Mouse (Mus musculus): ENCODE data around the gene Pkmyt1. TPM values are rescaled to one million over a fixed set of nuclear protein-coding genes. Genes with fewer than 3 reads are reported as not detected.

Pkmyt1 gene
- total RNA-seq, 2 experiments from 2014 or later = 2.1 to 2.4 TPM

DNA sequence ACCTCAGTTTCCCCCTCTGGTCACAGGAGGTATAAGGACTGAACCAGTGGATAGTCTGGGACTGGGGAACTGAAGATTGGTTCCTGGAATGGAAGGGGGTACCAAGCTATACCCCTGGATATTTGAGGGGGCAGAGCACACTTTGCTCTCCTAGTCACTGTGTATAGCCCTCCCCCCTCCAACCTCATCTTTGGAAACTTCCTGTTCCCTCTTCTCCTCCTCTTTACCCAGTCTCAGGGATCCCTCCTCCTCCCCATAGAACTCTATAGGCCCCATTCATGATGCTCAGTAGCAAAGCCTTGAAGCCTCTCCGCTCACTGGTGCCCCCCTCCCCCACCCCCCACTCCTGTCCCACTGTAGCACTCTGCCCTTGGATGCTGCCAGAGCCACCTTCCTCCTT lies 6.7 kb upstream of the Pkmyt1 start:
- DNase-seq (ENCODE audit: low spot score in 2 of 2) = no peak

DNA sequence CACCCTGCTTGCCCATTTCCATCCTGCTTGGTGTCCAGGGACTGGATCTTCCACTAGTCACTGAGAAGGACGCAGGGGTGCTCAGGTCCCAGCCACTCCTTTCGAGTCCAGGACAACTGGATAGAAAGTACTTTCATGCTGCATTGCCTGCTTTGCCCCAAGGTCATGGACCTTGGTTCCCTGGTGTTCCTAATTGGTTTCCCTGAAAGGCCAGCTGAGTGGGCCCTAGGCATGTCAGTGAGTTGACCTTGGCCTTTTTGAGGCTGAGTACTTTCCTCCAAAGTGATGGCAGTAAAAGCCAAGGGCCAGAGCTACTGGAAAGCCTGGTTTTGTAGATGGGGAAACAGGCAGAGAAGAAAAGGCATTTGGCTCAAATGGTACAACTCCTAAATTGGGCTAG lies 4.2 kb upstream of the Pkmyt1 start:
- peak in 1 of 2 experiments; percentile 41 for DNase-seq (ENCODE audit: low spot score in 2 of 2)

DNA sequence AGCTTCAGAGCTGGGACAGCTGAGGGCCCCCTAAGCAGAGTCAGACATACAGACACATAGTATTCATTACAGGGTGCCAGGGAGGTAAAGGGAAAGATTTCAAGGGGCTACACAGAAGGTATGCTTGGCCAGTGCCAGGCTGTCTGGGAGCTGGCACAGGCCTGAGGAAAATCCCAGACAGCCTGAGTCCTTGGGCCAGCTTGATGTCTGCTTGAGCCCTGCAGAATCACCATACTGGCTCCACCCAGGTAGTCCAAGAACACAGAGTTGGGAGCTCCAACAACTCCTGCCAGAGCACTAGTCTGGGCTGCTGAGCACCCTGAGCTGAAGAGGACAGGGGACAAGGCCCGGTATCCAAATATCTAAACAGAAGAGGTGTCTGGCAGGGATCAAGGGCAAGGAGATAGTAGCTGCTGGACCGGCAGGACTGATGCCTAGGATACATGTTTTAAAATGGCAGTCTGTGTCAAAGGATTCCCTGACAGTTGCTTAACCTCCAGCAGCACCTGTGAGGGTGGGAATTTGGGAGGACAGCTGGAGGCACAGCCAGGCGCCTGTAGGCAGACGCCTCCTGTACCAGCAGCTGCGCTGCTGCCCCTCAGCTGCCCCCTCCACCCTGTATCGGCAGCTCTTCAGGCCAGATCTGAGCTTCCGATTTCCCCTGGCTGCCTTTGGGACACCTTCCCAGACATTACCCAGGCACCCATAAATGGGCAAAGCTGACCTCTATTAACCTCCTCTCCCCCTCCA lies 3.6 kb upstream of the Pkmyt1 start, which contains the start of gene 1520401A03Rik:
1520401A03Rik (minus strand) TSS at position 408 of the 750 bp plus-strand sequence.
- no peak for DNase-seq (ENCODE audit: low spot score in 2 of 2)

DNA sequence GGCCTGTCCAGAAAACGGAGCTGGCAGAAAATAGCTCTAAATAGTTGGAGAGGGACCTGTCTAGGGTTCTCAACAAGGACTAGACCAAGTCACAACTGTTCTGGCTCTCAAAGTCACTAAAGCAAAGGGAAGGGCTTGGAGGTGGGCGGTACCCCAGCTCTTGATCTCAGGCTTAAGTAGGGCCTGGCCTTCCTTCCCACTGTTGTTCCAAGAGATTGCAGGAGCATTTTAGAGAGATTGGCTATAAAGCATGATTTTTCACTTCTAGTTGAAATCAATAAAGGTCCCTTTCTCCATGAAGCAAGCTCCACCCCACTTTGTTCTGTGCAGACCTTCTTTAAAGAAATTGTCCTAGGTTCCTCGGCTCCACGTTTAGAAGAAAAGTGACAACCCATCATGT lies 659 bp upstream of the Pkmyt1 start:
- no peak for DNase-seq (ENCODE audit: low spot score in 2 of 2)

DNA sequence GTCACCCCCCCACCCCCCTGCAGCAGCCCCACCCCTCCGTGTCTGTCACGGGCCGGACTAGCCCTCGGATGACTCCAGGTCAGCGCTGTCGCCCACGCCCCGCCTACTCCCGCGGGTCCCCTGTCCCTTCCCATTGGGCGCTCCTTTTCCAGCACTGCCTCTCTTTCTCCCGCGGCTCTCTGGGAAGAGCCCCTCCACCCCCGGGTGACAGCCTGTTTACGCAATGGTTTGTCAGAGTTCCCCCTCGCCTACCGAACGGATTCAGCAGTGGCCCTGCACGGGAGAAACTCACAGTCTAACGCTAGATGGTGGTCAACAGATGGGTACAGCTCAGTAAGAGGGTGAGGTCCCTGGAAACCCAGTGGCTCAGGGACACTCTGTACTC lies 614 bp downstream of the Pkmyt1 start:
- peak; percentile 42 to 68 for DNase-seq (ENCODE audit: low spot score in 2 of 2)

DNA sequence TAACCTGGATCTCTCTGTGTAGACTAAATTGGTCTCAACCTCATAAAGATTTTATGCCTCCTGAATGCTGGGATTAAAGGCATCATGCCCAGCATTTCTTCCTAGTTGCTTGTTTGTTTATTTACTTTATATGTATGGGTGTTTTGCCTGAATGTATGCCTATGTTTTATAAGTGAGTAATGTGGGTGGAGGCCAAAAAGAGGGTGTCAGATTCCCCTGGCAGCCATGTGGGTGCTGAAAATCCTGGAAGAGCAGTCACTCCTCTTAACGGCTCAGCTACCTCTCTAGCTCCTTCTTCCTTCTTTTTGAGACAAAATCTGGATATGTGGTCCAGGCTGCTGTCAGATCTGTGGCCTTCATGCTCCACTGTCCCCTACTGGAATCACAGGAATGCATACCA lies 4.3 kb downstream of the Pkmyt1 start:
- no peak for DNase-seq (ENCODE audit: low spot score in 2 of 2)

DNA sequence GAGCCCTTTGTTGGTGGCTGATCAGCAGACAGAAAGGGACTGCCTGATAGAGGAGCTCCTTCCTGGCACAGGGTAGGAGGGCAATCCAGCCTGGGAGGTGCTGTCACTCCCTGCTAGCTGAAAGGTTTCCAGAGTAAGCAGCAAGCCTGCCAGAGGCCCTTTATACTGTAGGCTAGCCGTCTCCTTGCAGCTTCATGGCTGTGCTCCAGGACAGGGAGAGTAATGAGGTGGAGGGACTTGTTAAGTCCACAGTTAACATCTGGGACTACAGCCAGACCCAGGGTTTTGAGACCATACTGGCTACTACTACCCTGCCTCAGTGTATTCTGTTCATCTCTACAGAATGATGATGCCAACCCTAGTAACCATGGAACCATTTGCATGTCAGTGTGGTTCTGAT lies 8.2 kb downstream of the Pkmyt1 start:
- no peak for DNase-seq (ENCODE audit: low spot score in 2 of 2)

DNA sequence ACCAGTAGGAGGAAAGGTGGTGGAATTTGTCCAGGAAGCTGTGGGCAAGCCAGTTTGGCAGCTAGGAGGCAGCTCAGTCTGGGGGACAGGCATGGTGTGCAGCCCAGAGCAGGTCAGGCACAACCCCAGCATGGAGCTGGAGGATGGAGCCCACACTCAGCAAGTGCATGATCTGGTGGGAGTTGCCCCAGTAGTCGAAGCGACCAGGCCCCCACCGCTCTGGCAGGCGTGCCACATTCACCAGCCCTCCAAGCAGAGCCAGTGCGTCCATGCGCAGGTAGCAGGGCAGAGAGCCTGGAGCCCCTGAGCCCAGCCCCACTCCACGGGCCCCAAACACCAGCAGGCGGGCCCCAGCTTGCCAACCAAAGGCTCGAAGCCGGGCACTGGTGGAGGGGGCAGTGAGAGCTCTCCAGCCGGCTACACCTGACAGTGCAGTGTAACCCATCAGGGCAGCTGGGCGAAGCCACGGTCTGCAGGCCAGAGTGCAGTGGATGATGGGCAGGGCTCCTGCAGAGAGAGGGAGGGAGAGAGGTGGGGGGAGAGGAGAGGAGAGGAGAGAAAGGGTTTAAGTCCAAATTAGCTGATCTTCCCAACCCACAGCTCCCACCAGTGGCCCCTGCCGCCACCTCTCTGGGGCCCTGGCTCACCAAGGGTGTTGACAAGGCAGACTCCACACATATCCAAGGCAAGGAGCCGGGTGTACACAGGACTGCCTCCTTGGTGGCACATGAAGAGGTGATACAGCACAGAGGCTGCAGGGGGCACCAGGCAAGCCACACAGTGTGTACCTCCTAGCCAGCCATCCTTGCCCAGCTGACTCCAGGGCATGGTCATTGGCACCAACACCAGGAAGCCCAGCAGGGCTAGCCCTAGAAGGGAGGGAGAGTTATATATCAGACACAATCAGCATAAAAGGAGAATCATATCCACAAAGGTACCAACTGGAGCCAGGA lies 11.6 kb downstream of the Pkmyt1 start:
- no peak for DNase-seq (ENCODE audit: low spot score in 2 of 2)

DNA sequence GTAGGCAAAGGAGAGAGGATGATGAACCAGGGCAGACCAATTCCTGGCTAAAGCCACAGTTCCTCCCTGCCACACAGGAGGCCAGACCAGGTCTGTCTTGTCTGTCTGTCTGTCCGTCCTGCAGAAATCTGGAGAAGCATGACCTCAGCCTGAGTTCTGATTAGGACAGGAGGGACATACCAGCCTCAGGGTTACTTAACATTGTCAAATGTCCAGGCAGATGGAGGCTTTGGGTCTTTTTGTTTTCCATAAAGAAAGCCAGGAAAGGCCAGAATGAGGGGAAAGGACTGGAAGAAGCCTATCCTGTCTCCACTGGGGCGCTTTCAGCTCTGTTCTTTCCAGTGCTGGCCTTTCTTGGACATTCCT lies 12.7 kb downstream of the Pkmyt1 start:
- DNase-seq (ENCODE audit: low spot score in 2 of 2) = no peak

DNA sequence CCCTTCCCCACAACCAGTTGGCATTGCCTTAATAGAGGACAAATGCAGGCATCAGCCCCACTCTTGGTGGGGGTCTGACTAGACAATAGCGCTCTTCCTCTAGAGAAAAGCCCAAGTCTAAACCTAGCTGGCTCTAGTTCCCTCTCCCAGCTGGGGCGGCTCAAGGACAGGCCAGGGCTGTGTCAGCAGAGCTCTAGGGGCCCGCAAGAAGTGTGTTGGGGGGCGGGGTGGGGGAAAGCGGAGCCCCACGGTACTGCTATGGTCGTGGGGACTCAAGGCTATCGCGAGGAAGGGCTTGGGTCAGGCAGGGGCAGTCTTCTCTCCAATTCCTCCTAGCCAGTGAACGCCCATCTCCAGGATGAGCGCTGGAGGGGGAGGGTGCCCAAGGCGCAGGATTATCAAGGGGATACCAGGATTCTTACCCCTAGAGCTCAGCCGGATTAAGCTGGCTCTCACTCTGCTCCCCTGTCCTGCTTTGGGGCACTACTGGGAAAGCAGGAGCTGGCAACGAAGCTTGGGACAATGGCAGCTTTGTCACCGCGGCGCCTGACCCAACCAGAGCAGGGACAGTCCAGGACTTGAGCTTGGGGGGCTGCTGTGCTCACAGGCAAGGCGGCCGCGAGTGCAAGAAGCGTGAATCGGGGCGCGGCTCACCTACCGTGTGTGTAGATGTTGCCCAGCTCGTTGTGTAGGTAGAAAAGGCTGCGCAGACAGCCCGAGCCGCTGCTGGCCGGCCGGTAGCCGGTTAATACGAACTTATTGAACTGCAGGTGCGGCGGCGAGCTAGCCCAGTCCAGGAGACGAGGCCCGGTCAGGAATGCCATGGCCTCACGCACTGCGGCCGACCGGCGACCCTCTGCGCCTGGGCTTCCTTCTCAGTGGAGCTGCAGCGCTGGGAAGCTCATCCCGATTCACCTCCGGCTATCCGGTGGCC lies 13.3 kb downstream of the Pkmyt1 start:
- DNase-seq (ENCODE audit: low spot score in 2 of 2) = peak; percentile 36 to 43

DNA sequence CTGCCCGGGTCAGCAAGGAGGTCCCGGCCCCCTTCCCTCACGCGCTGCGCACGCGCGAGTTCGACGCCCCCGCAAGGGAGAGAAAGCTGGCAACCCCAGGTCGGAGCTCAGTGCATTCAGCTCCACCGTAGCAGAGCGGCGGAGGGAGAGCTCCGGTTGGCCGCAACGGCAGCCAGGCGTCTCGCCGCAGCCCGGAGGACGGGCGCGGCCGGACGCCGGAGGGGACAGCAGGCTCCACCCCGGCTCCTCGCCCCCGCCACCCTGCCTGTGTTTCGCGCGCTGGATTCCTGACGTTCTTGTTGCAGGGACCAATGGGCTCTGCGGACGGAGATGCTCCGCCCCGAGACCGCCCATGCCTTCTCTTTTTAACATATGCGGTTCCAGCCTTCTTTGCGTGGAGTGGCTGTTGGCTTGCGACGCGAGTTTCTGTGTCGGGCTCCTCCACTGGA lies 14.0 kb downstream of the Pkmyt1 start:
- peak; percentile 82 to 85 for DNase-seq (ENCODE audit: low spot score in 2 of 2)

DNA sequence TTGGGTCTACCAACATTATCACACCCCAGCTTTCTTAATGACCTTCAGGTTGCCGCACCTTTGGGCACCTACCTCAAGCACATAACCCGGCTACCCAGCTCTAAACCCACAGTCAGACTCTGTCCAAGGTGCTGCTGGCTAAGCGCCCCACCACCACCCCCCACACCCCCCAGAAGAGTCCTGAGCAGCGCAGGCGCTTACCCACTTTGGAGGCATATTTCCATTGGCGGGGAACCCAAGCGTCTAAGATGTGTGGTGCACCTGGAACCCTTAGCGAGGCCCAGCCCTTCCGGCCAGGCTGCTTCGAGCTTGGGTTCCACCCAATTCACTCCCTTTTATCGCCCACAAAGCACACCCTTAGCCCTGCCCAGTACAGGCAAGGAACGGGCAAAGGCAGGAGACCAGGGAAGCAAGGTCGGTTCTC lies 14.5 kb downstream of the Pkmyt1 start, which contains the start of gene Paqr4:
Paqr4 (minus strand) TSS at position 270 of the 424 bp plus-strand sequence.
- no peak for DNase-seq (ENCODE audit: low spot score in 2 of 2)

DNA sequence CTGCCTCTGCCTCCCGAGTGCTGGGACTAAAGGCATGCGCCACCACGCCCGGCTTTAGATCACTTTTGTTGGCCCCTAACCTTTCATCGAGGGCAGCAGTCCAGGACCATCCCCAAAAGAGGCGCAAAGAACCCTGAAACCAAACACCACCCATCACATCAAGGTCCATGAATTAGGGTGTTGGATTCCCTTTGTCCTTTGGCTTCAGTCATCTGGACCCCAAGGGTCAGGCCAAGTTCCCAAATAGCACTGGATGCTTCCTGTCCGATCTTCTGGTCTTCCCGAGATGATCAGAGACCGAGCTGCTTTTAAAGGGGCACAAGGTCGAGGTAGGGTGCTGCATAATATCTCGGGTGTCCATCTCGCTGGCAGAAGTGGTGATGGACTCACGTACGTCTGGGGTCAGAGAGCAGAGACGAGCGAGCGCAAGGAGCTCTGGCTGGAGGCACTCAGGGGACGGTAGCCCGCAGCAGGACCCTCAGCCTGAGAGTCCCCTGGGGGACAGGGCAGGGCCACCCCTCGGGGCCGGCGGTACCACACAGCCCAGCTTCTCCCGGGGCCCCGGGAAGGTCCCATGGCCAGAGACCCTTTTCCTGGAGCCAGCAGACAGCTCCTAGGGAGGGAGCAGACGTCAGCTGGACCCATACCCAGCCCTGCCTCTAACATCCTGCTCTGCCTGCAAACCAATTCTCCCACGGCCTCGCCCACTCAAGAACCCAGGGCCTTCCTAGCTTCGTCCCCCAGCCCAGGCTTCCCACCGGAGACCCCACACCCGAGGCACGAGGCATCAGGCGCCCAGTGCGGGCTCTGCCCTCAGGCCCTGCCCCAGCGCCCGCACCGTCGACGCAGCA lies 15.4 kb downstream of the Pkmyt1 start:
- DNase-seq (ENCODE audit: low spot score in 2 of 2) = no peak

DNA sequence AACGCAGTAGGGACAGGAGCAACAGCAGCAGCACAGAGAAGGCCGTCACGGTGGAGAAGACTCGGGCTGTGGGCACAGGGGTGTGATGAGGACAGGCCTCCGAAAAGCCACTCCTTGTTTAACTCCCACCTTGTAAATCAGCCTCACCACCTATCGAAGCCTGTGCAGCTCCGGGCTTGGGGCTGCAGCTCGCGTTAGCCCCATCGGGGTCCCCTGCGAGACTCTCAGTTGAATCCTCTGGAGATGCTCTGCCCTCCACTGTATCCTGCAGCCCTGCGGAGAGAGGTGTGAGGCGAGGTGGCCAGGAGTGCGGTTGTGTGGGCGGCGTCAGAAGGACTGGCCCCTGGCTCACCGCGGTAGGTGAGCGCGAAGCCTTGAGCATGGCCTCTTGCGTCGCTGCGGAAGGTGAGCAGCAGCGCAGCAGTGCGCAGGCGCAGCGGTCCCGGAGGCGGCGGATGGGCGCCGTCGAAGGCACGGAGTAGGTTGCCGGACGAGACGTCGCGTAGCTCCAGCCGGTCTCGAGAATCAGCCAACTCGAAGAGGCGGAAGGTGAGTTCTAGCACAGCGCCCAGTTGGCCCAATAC lies 16.2 kb downstream of the Pkmyt1 start:
- DNase-seq (ENCODE audit: low spot score in 2 of 2) = peak in 1 of 2 experiments; percentile 42

DNA sequence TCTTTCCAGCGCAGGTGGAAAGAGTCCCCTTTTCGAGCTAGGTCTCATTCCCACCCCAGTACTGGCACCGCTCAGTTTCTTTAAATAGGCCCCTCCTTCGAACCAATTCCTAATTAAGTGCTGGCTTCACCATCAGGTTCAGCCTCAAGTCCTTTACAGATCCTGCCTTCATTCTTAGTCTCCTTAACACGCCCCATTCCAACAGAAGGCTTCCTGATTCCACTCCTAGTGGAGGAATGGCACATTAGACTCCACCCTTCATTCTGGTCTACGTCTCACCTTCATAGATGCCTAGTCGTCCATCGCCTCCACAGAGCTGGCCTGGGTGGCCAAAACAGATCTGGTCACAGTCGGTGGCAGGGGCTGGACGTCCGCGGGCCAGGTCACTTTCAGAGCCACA lies 16.8 kb downstream of the Pkmyt1 start:
- DNase-seq (ENCODE audit: low spot score in 2 of 2) = no peak

DNA sequence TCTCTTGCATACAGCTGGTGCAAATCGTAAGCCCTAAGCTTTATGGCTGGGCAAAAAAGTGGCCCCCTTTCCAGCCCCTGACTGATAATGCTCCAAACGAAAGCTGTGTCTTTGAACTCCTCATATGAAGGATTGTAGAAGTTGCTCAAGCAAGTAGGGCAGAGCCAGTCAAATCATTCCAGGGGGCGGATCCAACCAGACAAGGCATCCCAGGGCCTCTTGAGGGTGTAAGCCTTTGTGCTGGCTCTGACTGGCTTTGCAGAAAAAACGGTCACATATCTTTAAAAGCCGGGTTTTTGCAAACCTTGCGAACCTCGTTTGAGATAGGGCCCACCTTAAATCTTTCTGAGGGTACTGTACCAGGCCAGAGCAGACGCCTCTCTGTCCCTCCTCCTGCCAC lies 17.9 kb downstream of the Pkmyt1 start:
- no peak for DNase-seq (ENCODE audit: low spot score in 2 of 2)

DNA sequence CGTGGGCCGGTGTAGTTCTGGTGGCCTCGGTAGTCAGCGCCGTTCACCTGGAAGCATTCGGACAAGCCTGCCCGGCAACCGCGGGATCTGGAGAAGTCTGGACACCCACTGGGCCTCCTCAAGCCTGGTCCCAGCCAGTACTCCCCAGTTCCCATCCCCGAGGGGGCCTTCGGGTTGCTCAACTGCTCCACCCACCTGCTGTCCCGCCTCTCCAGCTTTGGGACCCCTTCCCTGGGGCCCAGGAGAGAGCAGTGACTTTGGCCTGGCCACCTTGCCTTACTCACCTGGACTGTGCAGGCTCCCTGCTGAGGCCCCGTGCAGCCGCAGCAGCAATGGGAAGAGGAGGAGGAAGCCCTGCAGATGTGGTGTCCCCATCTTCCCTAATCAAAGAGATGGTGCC lies 18.5 kb downstream of the Pkmyt1 start:
- no peak for DNase-seq (ENCODE audit: low spot score in 2 of 2)

DNA sequence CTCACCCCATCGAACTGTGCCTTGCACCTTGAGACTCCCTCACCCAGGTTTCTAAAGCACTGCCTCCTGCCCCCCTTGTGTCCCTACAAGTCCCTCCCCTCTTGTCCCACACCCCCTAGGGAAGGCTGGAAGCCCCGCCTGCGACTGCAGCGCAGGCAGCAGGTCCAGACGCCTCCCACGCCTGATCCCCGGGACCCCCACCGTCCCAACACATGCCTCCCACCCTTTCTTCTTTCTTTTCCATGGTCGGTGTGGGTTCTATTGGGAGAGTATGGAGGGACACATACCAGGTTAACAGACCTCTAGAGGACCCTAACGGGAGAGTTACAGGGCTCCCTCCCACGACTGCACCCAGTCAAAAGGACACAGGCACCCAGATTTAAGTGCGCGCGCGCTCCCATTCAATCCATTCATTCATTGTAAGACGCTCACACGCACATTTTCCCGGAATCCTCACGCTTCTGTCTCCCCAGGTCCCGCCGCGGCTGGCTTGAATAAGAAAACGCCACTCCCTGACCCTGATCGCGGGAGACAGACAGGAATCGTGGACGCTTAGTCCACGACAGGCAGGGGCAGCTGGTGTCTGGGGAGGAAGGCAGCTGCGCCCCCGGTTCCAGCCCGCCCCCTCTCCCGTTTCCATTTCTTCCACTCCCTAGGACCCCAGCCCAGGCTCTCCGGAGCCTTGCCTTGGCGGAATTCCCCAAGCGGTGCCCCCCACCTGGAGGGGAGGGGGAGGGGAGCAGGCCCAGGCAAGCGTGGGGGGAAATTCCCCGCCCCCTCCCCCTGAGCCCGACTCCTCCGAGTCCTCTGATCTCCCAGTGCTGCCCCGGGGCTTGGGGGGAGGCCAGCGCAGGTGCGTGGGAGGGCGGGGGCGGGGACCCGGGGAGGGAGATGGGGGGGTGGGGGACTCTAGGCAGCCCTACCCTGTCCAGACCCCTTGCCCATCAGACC lies 19.4 kb downstream of the Pkmyt1 start, which contains the start of gene Kremen2:
Kremen2 (minus strand) TSS at position 533 of the 951 bp plus-strand sequence.
- no peak for DNase-seq (ENCODE audit: low spot score in 2 of 2)
